Mouse (Mus musculus): Measurements from ENCODE around the gene Olfr403. TPM values are rescaled to one million over a fixed set of nuclear protein-coding genes. Genes with fewer than 3 reads are reported as not detected.

Olfr403 gene
- polyA plus RNA-seq, 1 experiment from 2014 or later, result not detected

Other genes starting within 250 kb of the Olfr403 start
- gene Olfr23, start 249.6 kb upstream of the Olfr403 start, polyA plus RNA-seq (2015; fragmentation: Nextera tagmentation; extraction: Ambion mirVana), result not detected in 2 replicates
- gene Olfr397, start 225.4 kb upstream of the Olfr403 start, polyA plus RNA-seq (2015; fragmentation: Nextera tagmentation; extraction: Ambion mirVana), result not detected in 2 replicates
- gene Olfr398, start 195.8 kb upstream of the Olfr403 start, polyA plus RNA-seq (2015; fragmentation: Nextera tagmentation; extraction: Ambion mirVana), result not detected in 2 replicates
- not detected in 2 replicates for gene Olfr139, start 129.7 kb upstream of the Olfr403 start, polyA plus RNA-seq (2015; fragmentation: Nextera tagmentation; extraction: Ambion mirVana)
- not detected in 2 replicates for gene Olfr399, start 129.6 kb upstream of the Olfr403 start, polyA plus RNA-seq (2015; fragmentation: Nextera tagmentation; extraction: Ambion mirVana)
- not detected in 2 replicates for gene Zfp616, start 116.3 kb upstream of the Olfr403 start, polyA plus RNA-seq (2015; fragmentation: Nextera tagmentation; extraction: Ambion mirVana)
- gene Olfr401, start 72.5 kb upstream of the Olfr403 start, polyA plus RNA-seq (2015; fragmentation: Nextera tagmentation; extraction: Ambion mirVana), result not detected in 2 replicates
- gene Olfr402, start 32.7 kb upstream of the Olfr403 start, polyA plus RNA-seq (2015; fragmentation: Nextera tagmentation; extraction: Ambion mirVana), result not detected in 2 replicates
- gene Olfr43, start 25.1 kb downstream of the Olfr403 start, polyA plus RNA-seq (2015; fragmentation: Nextera tagmentation; extraction: Ambion mirVana), result not detected in 2 replicates
- not detected in 2 replicates for gene Olfr406, start 73.6 kb downstream of the Olfr403 start, polyA plus RNA-seq (2015; fragmentation: Nextera tagmentation; extraction: Ambion mirVana)
- gene Olfr59, start 97.5 kb downstream of the Olfr403 start, polyA plus RNA-seq (2015; fragmentation: Nextera tagmentation; extraction: Ambion mirVana), result not detected in 2 replicates
- not detected in 2 replicates for gene Olfr410, start 151.8 kb downstream of the Olfr403 start, polyA plus RNA-seq (2015; fragmentation: Nextera tagmentation; extraction: Ambion mirVana)
- gene Olfr411, start 166.4 kb downstream of the Olfr403 start, polyA plus RNA-seq (2015; fragmentation: Nextera tagmentation; extraction: Ambion mirVana), result not detected in 2 replicates
- not detected in 2 replicates for gene Olfr412, start 175.8 kb downstream of the Olfr403 start, polyA plus RNA-seq (2015; fragmentation: Nextera tagmentation; extraction: Ambion mirVana)